Mouse (Mus musculus): ENCODE measurements around the gene Ankub1. TPM values are rescaled to one million over a fixed set of nuclear protein-coding genes. Genes with fewer than 3 reads are reported as not detected.

Ankub1 gene
- polyA plus RNA-seq (2014; fragmentation: Nextera tagmentation; extraction: Ambion mirVana): 0.08 TPM in 1 of 2 replicates, not detected in the other

DNA sequence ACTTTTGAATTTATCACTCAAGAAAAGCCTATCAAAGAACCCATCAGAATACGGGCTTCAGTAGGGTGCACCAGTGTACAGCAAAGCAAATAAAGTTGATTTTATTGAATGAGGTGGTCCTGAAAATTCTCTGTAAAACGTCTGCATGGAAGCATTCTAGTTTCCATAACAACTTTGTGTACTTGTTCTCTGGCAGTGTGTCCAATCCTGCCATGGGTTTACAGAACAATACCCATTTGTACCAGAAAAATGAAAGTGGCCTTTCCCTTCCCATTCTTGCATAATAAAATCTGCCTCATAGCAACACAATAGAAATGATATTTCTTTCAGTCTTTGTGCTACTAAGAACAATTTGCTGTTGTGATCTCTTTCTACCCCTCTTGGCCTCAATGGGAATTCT, at the start of gene Ankub1:
Gene Ankub1, minus strand, starts transcription at position 81 of the 400 bp plus-strand sequence.
- DNase-seq (ENCODE audit: low spot score) (no peak), ATAC-seq (no peak)
- H3K4me2 ChIP-seq (ENCODE audit: low read length): no peak within 1 kb of the TSS
- no peak within 1 kb of the TSS for H3K4me3 ChIP-seq (ENCODE audit: low read depth, low read length)
- no peaks in the 10 kb centered on the region for H3K36me3 ChIP-seq (ENCODE audit: control insufficient read depth, insufficient read depth, low read length)
- no peaks in the 10 kb centered on the region for H3K27me3 ChIP-seq (replicated peaks; ENCODE audit: control insufficient read depth, insufficient read depth, low read length)
- no peaks in the 10 kb centered on the region for H3K4me1 ChIP-seq (ENCODE audit: control insufficient read depth, insufficient read depth, low read length)
- no peak within 1 kb of the TSS for H3K27ac ChIP-seq (ENCODE audit: low read depth, low read length)
- no peaks in the 10 kb centered on the region for H3K9me3 ChIP-seq (replicated peaks; ENCODE audit: control insufficient read depth, low read length)
- no peak within 1 kb of the TSS for H3K9ac ChIP-seq (ENCODE audit: low read length)
- 69% methylated on average over 2 of the region's 2 CpGs for WGBS

DNA sequence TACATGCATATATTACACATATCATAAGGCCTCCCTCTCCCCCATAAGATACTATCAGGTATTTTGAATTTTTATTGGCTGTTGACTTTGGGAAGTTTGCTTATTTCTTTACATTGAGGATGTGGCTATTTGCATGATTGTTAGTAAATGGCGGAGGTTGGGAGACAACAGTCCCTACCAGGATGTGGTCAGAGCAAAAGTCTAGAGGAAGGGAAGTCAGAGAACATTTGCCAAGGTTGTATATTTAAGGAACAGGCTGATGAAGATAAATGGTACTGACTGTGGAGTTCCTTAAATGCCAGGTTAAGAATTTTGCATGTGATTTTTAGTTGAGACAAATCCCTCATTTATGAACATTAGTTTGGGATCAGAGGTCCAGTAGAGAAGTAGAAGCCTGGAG, 47.2 kb upstream of the Ankub1 start:
- Histone ChIP-seq H3K36me3 (ENCODE audit: control insufficient read depth, insufficient read depth, low read length) (no peaks in the 10 kb centered on the region), H3K4me2 (ENCODE audit: low read length) (no peak overlapping the region), H3K27ac (ENCODE audit: low read depth, low read length) (no peak overlapping the region), H3K9ac (ENCODE audit: low read length) (no peak overlapping the region), H3K4me1 (ENCODE audit: control insufficient read depth, insufficient read depth, low read length) (peaks cover 3% of the 10 kb centered on the region; the same call in 1 of the 2 replicates), H3K4me3 (ENCODE audit: low read depth, low read length) (no peak overlapping the region), H3K9me3 (replicated peaks; ENCODE audit: control insufficient read depth, low read length) (no peaks in the 10 kb centered on the region), H3K27me3 (replicated peaks; ENCODE audit: control insufficient read depth, insufficient read depth, low read length) (no peaks in the 10 kb centered on the region)
- no peak for ATAC-seq
- DNase-seq (ENCODE audit: low spot score): no peak
- WGBS: 100% methylated on average over 1 of the region's 1 CpGs

DNA sequence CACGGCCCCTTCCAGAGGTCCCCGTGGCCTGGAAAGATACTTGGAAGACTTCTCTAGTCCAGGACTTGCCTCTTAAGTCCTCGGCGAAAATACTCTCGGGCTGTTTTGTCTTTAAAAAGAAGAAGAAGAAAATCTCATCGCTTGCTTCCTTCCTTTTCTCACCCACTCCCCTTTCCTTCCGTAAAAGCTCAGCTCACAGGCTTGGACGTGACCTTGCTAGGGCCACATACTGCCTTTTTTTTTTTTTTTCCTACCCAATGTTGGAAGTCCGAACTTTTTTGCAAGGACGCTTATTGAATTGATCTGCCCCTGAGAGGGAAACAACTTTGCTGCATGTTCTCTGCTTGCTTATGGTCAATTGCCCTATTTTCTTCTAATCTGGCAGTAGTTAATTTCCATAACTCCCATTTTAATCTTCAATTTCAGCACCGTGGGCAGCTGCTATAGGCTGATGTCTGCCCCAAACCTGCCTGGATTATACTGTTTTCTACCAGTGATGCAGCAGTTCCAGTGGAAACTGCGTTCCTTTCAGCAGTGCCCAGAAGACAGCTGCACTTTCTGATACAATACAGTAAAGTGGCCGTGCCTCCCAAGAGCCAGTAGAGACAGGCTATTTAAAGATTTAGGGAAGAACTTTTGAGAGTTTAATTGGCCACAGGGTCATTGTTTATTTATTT, 44.0 kb upstream of the Ankub1 start:
- Histone ChIP-seq H3K4me3 (ENCODE audit: low read depth, low read length) (peak overlapping the region; percentile 81), H3K36me3 (ENCODE audit: control insufficient read depth, insufficient read depth, low read length) (no peaks in the 10 kb centered on the region), H3K4me2 (ENCODE audit: low read length) (peak overlapping the region; percentile 77), H3K9ac (ENCODE audit: low read length) (peak overlapping the region; percentile 84), H3K4me1 (ENCODE audit: control insufficient read depth, insufficient read depth, low read length) (peaks cover 3% of the 10 kb centered on the region; the same call in 1 of the 2 replicates), H3K27ac (ENCODE audit: low read depth, low read length) (peak overlapping the region; percentile 90), H3K9me3 (replicated peaks; ENCODE audit: control insufficient read depth, low read length) (no peaks in the 10 kb centered on the region), H3K27me3 (replicated peaks; ENCODE audit: control insufficient read depth, insufficient read depth, low read length) (no peaks in the 10 kb centered on the region)
- peak; percentile 29 for DNase-seq (ENCODE audit: low spot score)
- 1% methylated on average over 13 of the region's 13 CpGs for WGBS
- no peak for ATAC-seq

DNA sequence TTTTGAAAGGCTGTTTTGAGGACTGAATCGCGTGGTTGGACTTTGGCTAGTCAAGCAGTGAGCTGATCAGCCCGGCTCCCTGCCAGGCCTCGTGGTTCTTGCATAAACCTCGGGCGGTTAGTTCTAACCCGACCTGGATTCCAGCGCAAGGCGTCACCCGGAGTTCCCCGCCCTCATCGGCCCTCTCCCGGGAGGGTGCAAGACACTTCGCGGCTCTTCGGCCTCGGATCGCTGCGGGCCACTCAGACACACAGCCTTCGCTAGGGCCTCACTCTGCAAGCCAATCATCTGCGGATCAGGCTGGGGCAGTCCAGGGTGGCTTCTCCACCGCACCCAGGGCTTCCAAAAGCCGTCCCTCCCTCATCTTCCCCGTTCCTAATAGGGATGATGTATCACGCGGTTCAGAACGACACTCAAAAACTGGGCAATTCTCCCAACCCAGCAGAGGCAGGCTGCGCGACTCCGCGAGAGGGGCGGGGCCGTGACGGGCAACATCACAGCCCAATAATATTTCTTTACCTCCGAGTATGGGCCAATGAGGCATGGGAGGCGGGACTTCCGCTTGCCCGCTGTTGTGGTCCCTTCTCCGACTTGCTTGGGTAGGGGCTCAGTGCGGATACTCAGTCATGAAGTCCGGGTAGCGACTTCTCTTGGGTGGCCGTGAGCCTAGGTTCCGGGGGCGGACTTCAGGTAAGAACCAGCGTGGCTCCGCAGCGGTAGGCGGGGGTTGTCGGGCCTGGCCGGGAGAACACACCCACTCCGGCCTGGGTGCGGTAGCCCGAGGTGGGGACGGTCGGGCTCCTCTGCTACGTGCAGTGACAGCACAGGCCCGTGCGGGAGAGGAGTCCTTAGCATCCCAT, 43.1 kb upstream of the Ankub1 start, which contains the start of gene Rnf13:
Gene Rnf13, plus strand, starts transcription at position 552 of the 860 bp plus-strand sequence.
- peak within 1 kb of the TSS; percentile 84 for H3K9ac ChIP-seq (ENCODE audit: low read length)

DNA sequence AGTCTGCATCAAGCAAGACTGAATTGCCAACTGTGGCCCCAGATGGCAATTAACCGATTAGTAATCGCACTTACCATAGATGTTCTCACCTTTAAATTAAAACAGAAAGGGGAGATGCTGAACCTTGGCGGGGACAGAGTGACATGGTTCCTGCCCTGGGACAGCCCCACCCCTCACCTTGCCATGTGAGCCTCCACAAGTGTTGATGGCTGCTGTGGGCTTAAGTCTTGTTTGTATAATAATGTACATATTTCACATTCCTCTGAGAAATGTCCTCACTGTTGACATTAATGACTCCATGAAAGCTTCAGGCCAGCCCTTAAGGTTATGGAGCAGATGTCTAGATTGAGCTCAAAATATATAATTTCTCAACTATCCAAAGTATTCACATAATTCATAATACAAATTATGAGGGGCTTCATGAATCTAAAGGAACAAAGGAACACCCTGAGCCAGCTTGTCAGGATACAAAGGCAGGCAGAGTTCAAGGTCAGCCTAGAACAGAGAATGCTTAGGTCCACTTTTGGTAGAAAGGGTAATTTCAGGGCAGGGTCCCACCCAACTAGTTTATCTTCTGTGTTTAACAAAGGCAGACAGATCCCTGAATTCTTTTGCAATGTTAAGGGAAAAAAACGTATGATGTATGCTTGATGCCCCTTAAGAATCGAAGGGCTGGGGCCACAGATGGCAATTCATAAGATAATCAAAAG, 39.8 kb upstream of the Ankub1 start:
- H3K36me3 ChIP-seq (ENCODE audit: control insufficient read depth, insufficient read depth, low read length): no peaks in the 10 kb centered on the region
- H3K27ac ChIP-seq (ENCODE audit: low read depth, low read length): no peak overlapping the region
- H3K4me3 ChIP-seq (ENCODE audit: low read depth, low read length): no peak overlapping the region
- H3K27me3 ChIP-seq (replicated peaks; ENCODE audit: control insufficient read depth, insufficient read depth, low read length): no peaks in the 10 kb centered on the region
- no peak overlapping the region for H3K4me2 ChIP-seq (ENCODE audit: low read length)
- no peak for ATAC-seq
- H3K9me3 ChIP-seq (replicated peaks; ENCODE audit: control insufficient read depth, low read length): no peaks in the 10 kb centered on the region
- WGBS: 80% methylated on average over 5 of the region's 5 CpGs
- no peak for DNase-seq (ENCODE audit: low spot score)
- H3K9ac ChIP-seq (ENCODE audit: low read length): no peak overlapping the region
- peaks cover 2% of the 10 kb centered on the region; the same call in 1 of the 2 replicates for H3K4me1 ChIP-seq (ENCODE audit: control insufficient read depth, insufficient read depth, low read length)

More for the DNA sequence above, 43.1 kb upstream of the Ankub1 start, which contains the start of gene Rnf13:
- Histone ChIP-seq H3K27ac (ENCODE audit: low read depth, low read length) (peak within 1 kb of the TSS; percentile 90), H3K4me3 (ENCODE audit: low read depth, low read length) (peak within 1 kb of the TSS; percentile 81), H3K9me3 (replicated peaks; ENCODE audit: control insufficient read depth, low read length) (no peaks in the 10 kb centered on the region), H3K4me1 (ENCODE audit: control insufficient read depth, insufficient read depth, low read length) (peaks cover 3% of the 10 kb centered on the region; the same call in 1 of the 2 replicates), H3K4me2 (ENCODE audit: low read length) (peak within 1 kb of the TSS; percentile 77), H3K27me3 (replicated peaks; ENCODE audit: control insufficient read depth, insufficient read depth, low read length) (no peaks in the 10 kb centered on the region), H3K36me3 (ENCODE audit: control insufficient read depth, insufficient read depth, low read length) (no peaks in the 10 kb centered on the region)
- under 1% methylated on average over 59 of the region's 59 CpGs for WGBS
- DNase-seq (ENCODE audit: low spot score): peak; percentile 98
- ATAC-seq: peak; percentile 100

DNA sequence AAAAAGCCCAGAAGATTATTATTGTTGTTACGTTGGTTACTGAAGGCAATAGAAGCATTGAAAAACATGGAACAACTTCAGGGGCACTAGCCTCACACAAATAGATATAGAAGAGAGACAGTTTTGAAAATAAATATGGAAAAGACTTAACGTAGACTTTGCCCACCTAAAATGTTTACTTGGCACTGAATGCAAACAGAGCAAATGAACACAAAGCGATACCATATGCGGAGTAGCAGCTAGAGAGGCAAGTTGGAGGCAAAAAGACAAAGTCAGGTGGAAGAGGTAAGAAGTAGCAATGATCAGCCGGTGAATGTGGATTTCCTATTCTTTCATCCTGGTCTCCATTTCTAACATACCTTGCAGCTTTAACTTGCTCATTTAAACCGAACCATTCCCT, 21.6 kb upstream of the Ankub1 start:
- no peak for ATAC-seq
- Histone ChIP-seq H3K27ac (ENCODE audit: low read depth, low read length) (no peak overlapping the region), H3K9me3 (replicated peaks; ENCODE audit: control insufficient read depth, low read length) (no peaks in the 10 kb centered on the region), H3K9ac (ENCODE audit: low read length) (no peak overlapping the region), H3K4me1 (ENCODE audit: control insufficient read depth, insufficient read depth, low read length) (no peaks in the 10 kb centered on the region), H3K4me3 (ENCODE audit: low read depth, low read length) (no peak overlapping the region), H3K27me3 (replicated peaks; ENCODE audit: control insufficient read depth, insufficient read depth, low read length) (no peaks in the 10 kb centered on the region), H3K4me2 (ENCODE audit: low read length) (no peak overlapping the region), H3K36me3 (ENCODE audit: control insufficient read depth, insufficient read depth, low read length) (no peaks in the 10 kb centered on the region)
- no peak for DNase-seq (ENCODE audit: low spot score)
- WGBS: 93% methylated on average over 6 of the region's 6 CpGs

DNA sequence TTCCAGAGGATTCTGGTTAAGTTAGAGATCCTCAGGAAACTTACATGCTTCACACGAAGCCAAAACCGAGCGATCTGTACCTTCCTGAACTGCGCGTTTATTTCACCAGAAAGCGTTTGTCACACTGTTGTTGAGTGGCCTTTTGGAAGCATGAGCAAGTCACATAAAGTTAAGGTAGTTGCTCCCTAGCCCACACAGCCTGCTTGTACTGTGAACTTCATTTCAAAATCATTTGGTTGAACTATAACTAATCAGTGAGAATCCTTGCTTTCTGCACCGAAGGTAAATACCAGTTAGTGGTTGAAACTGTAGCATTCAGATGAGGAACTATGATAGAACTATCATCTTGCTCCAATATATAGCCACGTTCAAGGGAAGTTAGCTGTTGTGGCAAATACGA, 4.2 kb upstream of the Ankub1 start:
- Histone ChIP-seq H3K27ac (ENCODE audit: low read depth, low read length) (no peak overlapping the region), H3K9me3 (replicated peaks; ENCODE audit: control insufficient read depth, low read length) (no peaks in the 10 kb centered on the region), H3K9ac (ENCODE audit: low read length) (no peak overlapping the region), H3K4me1 (ENCODE audit: control insufficient read depth, insufficient read depth, low read length) (no peaks in the 10 kb centered on the region), H3K36me3 (ENCODE audit: control insufficient read depth, insufficient read depth, low read length) (no peaks in the 10 kb centered on the region), H3K27me3 (replicated peaks; ENCODE audit: control insufficient read depth, insufficient read depth, low read length) (no peaks in the 10 kb centered on the region), H3K4me3 (ENCODE audit: low read depth, low read length) (no peak overlapping the region), H3K4me2 (ENCODE audit: low read length) (no peak overlapping the region)
- 95% methylated on average over 9 of the region's 9 CpGs for WGBS
- DNase-seq (ENCODE audit: low spot score): no peak
- no peak for ATAC-seq

DNA sequence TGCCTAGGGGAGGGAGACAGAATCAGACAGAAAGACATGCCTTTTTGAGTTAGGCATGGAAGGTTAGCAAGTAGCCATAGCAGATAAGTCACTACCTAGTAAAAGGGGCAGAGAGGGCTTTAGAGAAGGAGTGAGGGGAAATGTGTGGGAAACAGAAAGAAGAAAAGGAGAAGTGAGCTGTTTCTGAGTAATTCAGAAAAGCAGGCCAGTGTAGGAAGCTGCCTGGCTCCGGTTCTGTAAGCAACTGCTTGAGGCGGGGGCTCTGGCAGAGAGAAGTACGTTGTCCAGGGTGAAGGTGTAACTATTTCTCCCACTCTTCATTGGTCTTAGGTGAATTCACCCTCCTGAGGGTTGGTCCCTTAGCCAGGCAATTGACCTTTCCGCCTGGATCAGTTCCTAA, 3.6 kb upstream of the Ankub1 start:
- Histone ChIP-seq H3K36me3 (ENCODE audit: control insufficient read depth, insufficient read depth, low read length) (no peaks in the 10 kb centered on the region), H3K4me1 (ENCODE audit: control insufficient read depth, insufficient read depth, low read length) (no peaks in the 10 kb centered on the region), H3K4me3 (ENCODE audit: low read depth, low read length) (no peak overlapping the region), H3K4me2 (ENCODE audit: low read length) (no peak overlapping the region), H3K27ac (ENCODE audit: low read depth, low read length) (no peak overlapping the region), H3K27me3 (replicated peaks; ENCODE audit: control insufficient read depth, insufficient read depth, low read length) (no peaks in the 10 kb centered on the region), H3K9me3 (replicated peaks; ENCODE audit: control insufficient read depth, low read length) (no peaks in the 10 kb centered on the region), H3K9ac (ENCODE audit: low read length) (no peak overlapping the region)
- no peak for DNase-seq (ENCODE audit: low spot score)
- WGBS: 95% methylated on average over 4 of the region's 4 CpGs
- ATAC-seq: no peak

All from forebrain, embryonic 14.5 days (tissue).